Mouse (Mus musculus): ENCODE data around the gene Stk26. TPM values are rescaled to one million over a fixed set of nuclear protein-coding genes. Genes with fewer than 3 reads are reported as not detected.
A peak's percentile ranks its signal among the peaks of the same experiment; 100 is the strongest.

Stk26 gene
- polyA plus RNA-seq (2015; fragmentation: Nextera tagmentation; extraction: Ambion mirVana): 5.2 and 5.5 TPM in 2 replicates

- peaks cover 4% of the 10 kb centered on the region; the same call in 1 of the 2 replicates for H3K27me3 ChIP-seq (replicated peaks; ENCODE audit: control insufficient read depth, insufficient read depth, low read length)
- H3K4me2 ChIP-seq (ENCODE audit: low read depth, low read length): peak within 1 kb of the TSS; percentile 66
- no peak within 1 kb of the TSS for H3K27ac ChIP-seq (ENCODE audit: low read length)
- no peaks in the 10 kb centered on the region for H3K4me1 ChIP-seq (ENCODE audit: control insufficient read depth, insufficient read depth, low read length)
- WGBS: 18% methylated on average over 31 of the region's 31 CpGs
- peak within 1 kb of the TSS; percentile 60 for H3K4me3 ChIP-seq (ENCODE audit: low read length)
- ATAC-seq: peak; percentile 98
- H3K9me3 ChIP-seq (ENCODE audit: control insufficient read depth, low read length): no peaks in the 10 kb centered on the region
- H3K9ac ChIP-seq (ENCODE audit: low read depth, low read length): peak within 1 kb of the TSS; percentile 61
- no peaks in the 10 kb centered on the region for H3K36me3 ChIP-seq (ENCODE audit: control insufficient read depth, insufficient read depth, low read length)
These were observed at the start of gene Stk26 for GRCm38 (mm10) chrX:50840847-50841560. Stk26 (plus strand) TSS chrX:50841047.

- Histone ChIP-seq H3K4me3 (ENCODE audit: low read length) (no peak overlapping the region), H3K9ac (ENCODE audit: low read depth, low read length) (no peak overlapping the region), H3K4me2 (ENCODE audit: low read depth, low read length) (no peak overlapping the region), H3K27ac (ENCODE audit: low read length) (no peak overlapping the region), H3K4me1 (ENCODE audit: control insufficient read depth, insufficient read depth, low read length) (no peaks in the 10 kb centered on the region), H3K36me3 (ENCODE audit: control insufficient read depth, insufficient read depth, low read length) (no peaks in the 10 kb centered on the region), H3K9me3 (ENCODE audit: control insufficient read depth, low read length) (no peaks in the 10 kb centered on the region), H3K27me3 (replicated peaks; ENCODE audit: control insufficient read depth, insufficient read depth, low read length) (no peaks in the 10 kb centered on the region; the same call in none of the 2 replicates)
- WGBS: 47% methylated on average over 4 of the region's 4 CpGs
- ATAC-seq: no peak
These were observed 47.7 kb upstream of the Stk26 start for GRCm38 (mm10) chrX:50793005-50793680.

- no peak for ATAC-seq
- H3K4me1 ChIP-seq (ENCODE audit: control insufficient read depth, insufficient read depth, low read length): no peaks in the 10 kb centered on the region
- H3K27ac ChIP-seq (ENCODE audit: low read length): no peak overlapping the region
- no peak overlapping the region for H3K4me2 ChIP-seq (ENCODE audit: low read depth, low read length)
- no peaks in the 10 kb centered on the region; the same call in 1 of the 2 replicates for H3K27me3 ChIP-seq (replicated peaks; ENCODE audit: control insufficient read depth, insufficient read depth, low read length)
- no peak overlapping the region for H3K9ac ChIP-seq (ENCODE audit: low read depth, low read length)
- no peak overlapping the region for H3K4me3 ChIP-seq (ENCODE audit: low read length)
- H3K36me3 ChIP-seq (ENCODE audit: control insufficient read depth, insufficient read depth, low read length): no peaks in the 10 kb centered on the region
- H3K9me3 ChIP-seq (ENCODE audit: control insufficient read depth, low read length): no peaks in the 10 kb centered on the region
- 82% methylated on average over 1 of the region's 1 CpGs for WGBS
These were observed 43.0 kb upstream of the Stk26 start for GRCm38 (mm10) chrX:50797798-50798197.

GRCm38 (mm10) chrX:50798571-50798970 lies 42.3 kb upstream of the Stk26 start:
- WGBS: 84% methylated on average over 10 of the region's 10 CpGs
- Histone ChIP-seq H3K9ac (ENCODE audit: low read depth, low read length) (no peak overlapping the region), H3K4me3 (ENCODE audit: low read length) (no peak overlapping the region), H3K4me1 (ENCODE audit: control insufficient read depth, insufficient read depth, low read length) (no peaks in the 10 kb centered on the region), H3K36me3 (ENCODE audit: control insufficient read depth, insufficient read depth, low read length) (no peaks in the 10 kb centered on the region), H3K9me3 (ENCODE audit: control insufficient read depth, low read length) (no peaks in the 10 kb centered on the region), H3K4me2 (ENCODE audit: low read depth, low read length) (no peak overlapping the region), H3K27me3 (replicated peaks; ENCODE audit: control insufficient read depth, insufficient read depth, low read length) (no peaks in the 10 kb centered on the region; the same call in 1 of the 2 replicates), H3K27ac (ENCODE audit: low read length) (no peak overlapping the region)
- no peak for ATAC-seq

GRCm38 (mm10) chrX:50799656-50800188 lies 41.1 kb upstream of the Stk26 start:
- H3K4me3 ChIP-seq (ENCODE audit: low read length): no peak overlapping the region
- no peaks in the 10 kb centered on the region for H3K36me3 ChIP-seq (ENCODE audit: control insufficient read depth, insufficient read depth, low read length)
- H3K9ac ChIP-seq (ENCODE audit: low read depth, low read length): no peak overlapping the region
- H3K4me2 ChIP-seq (ENCODE audit: low read depth, low read length): no peak overlapping the region
- no peaks in the 10 kb centered on the region; the same call in 1 of the 2 replicates for H3K27me3 ChIP-seq (replicated peaks; ENCODE audit: control insufficient read depth, insufficient read depth, low read length)
- H3K4me1 ChIP-seq (ENCODE audit: control insufficient read depth, insufficient read depth, low read length): no peaks in the 10 kb centered on the region
- ATAC-seq: no peak
- H3K9me3 ChIP-seq (ENCODE audit: control insufficient read depth, low read length): no peaks in the 10 kb centered on the region
- no peak overlapping the region for H3K27ac ChIP-seq (ENCODE audit: low read length)
- 57% methylated on average over 8 of the region's 8 CpGs for WGBS

- Histone ChIP-seq H3K27me3 (replicated peaks; ENCODE audit: control insufficient read depth, insufficient read depth, low read length) (no peaks in the 10 kb centered on the region), H3K4me2 (ENCODE audit: low read depth, low read length) (no peak overlapping the region), H3K4me1 (ENCODE audit: control insufficient read depth, insufficient read depth, low read length) (no peaks in the 10 kb centered on the region), H3K9ac (ENCODE audit: low read depth, low read length) (no peak overlapping the region), H3K27ac (ENCODE audit: low read length) (no peak overlapping the region), H3K4me3 (ENCODE audit: low read length) (no peak overlapping the region), H3K9me3 (ENCODE audit: control insufficient read depth, low read length) (no peaks in the 10 kb centered on the region), H3K36me3 (ENCODE audit: control insufficient read depth, insufficient read depth, low read length) (no peaks in the 10 kb centered on the region)
- WGBS: 53% methylated on average over 4 of the region's 4 CpGs
- ATAC-seq: no peak
These were observed 35.2 kb upstream of the Stk26 start for GRCm38 (mm10) chrX:50805654-50806053.

- no peaks in the 10 kb centered on the region for H3K9me3 ChIP-seq (ENCODE audit: control insufficient read depth, low read length)
- WGBS: 42% methylated on average over 6 of the region's 6 CpGs
- H3K9ac ChIP-seq (ENCODE audit: low read depth, low read length): no peak overlapping the region
- H3K27ac ChIP-seq (ENCODE audit: low read length): no peak overlapping the region
- ATAC-seq: no peak
- H3K36me3 ChIP-seq (ENCODE audit: control insufficient read depth, insufficient read depth, low read length): no peaks in the 10 kb centered on the region
- H3K4me1 ChIP-seq (ENCODE audit: control insufficient read depth, insufficient read depth, low read length): no peaks in the 10 kb centered on the region
- H3K4me3 ChIP-seq (ENCODE audit: low read length): no peak overlapping the region
- peaks cover 4% of the 10 kb centered on the region; the same call in 1 of the 2 replicates for H3K27me3 ChIP-seq (replicated peaks; ENCODE audit: control insufficient read depth, insufficient read depth, low read length)
- H3K4me2 ChIP-seq (ENCODE audit: low read depth, low read length): no peak overlapping the region
These were observed 17.0 kb upstream of the Stk26 start for GRCm38 (mm10) chrX:50823856-50824255.

- no peak overlapping the region for H3K4me3 ChIP-seq (ENCODE audit: low read length)
- H3K36me3 ChIP-seq (ENCODE audit: control insufficient read depth, insufficient read depth, low read length): no peaks in the 10 kb centered on the region
- 89% methylated on average over 3 of the region's 3 CpGs for WGBS
- H3K4me1 ChIP-seq (ENCODE audit: control insufficient read depth, insufficient read depth, low read length): no peaks in the 10 kb centered on the region
- H3K4me2 ChIP-seq (ENCODE audit: low read depth, low read length): no peak overlapping the region
- H3K27me3 ChIP-seq (replicated peaks; ENCODE audit: control insufficient read depth, insufficient read depth, low read length): peaks cover under 1% of the 10 kb centered on the region; the same call in 1 of the 2 replicates
- H3K27ac ChIP-seq (ENCODE audit: low read length): no peak overlapping the region
- ATAC-seq: no peak
- H3K9me3 ChIP-seq (ENCODE audit: control insufficient read depth, low read length): no peaks in the 10 kb centered on the region
- no peak overlapping the region for H3K9ac ChIP-seq (ENCODE audit: low read depth, low read length)
These were observed 5.3 kb upstream of the Stk26 start for GRCm38 (mm10) chrX:50835592-50835991.

GRCm38 (mm10) chrX:50836029-50836691 lies 4.7 kb upstream of the Stk26 start:
- H3K9me3 ChIP-seq (ENCODE audit: control insufficient read depth, low read length): no peaks in the 10 kb centered on the region
- ATAC-seq: no peak
- H3K27ac ChIP-seq (ENCODE audit: low read length): no peak overlapping the region
- peaks cover 4% of the 10 kb centered on the region; the same call in 1 of the 2 replicates for H3K27me3 ChIP-seq (replicated peaks; ENCODE audit: control insufficient read depth, insufficient read depth, low read length)
- 62% methylated on average over 10 of the region's 10 CpGs for WGBS
- no peak overlapping the region for H3K9ac ChIP-seq (ENCODE audit: low read depth, low read length)
- no peak overlapping the region for H3K4me3 ChIP-seq (ENCODE audit: low read length)
- H3K4me2 ChIP-seq (ENCODE audit: low read depth, low read length): no peak overlapping the region
- H3K4me1 ChIP-seq (ENCODE audit: control insufficient read depth, insufficient read depth, low read length): no peaks in the 10 kb centered on the region
- no peaks in the 10 kb centered on the region for H3K36me3 ChIP-seq (ENCODE audit: control insufficient read depth, insufficient read depth, low read length)
